Mouse (Mus musculus): ENCODE data around the gene Id2.

- TF ChIP-seq CTCF (IDR thresholded peaks at IDR 0.05; ENCODE audit: extremely low read depth, insufficient read depth, insufficient read length, insufficient replicate concordance), result no peak
- TF ChIP-seq POLR2A (IDR thresholded peaks at IDR 0.05; ENCODE audit: low read depth, low read length), result no peak
Measured at GRCm38 (mm10) chr12:25119278-25119677, 22.3 kb upstream of the Id2 start.
